Mouse (Mus musculus): ENCODE measurements at regions not wholly inside any gene's neighbourhood (a gene's known extent, or its start where the extent isn't known, plus 50 kb on each side); places are given as distances from the start of the nearest gene placed in this dataset.

DNA sequence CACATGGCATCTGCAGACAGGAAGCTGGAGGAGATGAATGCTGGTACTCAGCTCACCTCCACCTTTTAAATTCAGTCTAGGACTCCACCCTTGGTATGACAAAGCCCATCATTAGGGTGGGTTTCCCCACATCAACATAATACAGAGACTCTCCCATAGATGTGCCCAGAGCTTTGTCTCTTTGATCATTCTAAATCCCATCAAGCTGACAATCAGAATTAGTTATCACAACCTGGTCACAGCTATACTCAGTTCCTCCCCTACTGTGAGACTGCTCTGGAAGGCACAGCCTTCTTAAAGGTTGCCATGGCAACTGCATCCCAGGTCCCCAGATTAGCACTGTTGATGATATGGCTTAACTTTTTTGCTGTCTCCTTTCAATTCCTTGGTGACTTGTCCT lies 184.3 kb upstream of the Tbx3 start:
- DNase-seq (ENCODE audit: low spot score) = no peak

DNA sequence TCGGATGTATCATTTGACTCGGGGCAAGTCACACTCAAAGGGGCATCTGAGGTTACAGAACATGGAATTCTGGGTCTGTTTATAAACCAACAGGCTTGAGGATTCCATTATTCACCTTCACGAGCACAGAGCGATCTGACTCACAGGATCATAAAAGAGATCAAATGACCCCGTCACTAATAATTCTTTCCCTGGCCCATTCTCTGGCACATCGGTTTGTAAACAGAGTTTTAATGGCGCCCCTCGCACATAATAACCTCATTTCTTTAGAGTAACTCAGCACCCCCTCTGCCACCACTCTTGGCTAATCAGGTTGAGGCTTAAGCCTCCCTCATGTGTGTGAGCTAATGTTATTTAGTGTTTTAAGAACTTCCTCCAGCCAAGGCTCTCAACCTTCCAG lies 183.3 kb upstream of the Tbx3 start:
- DNase-seq (ENCODE audit: low spot score) = no peak

DNA sequence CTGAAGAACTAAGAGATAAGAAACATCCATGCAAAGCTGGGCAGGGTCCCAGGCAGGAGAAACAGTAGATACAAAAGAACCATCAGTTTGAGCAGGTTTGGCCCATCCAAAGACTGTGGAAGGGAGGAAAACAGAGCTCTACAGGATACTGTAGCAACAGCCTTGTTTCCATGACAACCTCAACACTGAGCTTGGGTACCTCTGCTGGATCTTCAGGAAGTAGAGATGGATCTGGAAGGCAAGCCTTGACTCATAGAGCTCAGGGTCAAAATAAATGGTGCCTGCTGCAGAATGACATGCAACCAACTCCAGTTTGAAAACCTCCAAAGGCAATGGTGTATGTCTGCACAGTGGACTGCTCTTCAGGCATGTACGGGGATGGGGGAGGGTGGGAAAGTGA lies 173.0 kb upstream of the Tbx3 start:
- no peak for DNase-seq (ENCODE audit: low spot score)

DNA sequence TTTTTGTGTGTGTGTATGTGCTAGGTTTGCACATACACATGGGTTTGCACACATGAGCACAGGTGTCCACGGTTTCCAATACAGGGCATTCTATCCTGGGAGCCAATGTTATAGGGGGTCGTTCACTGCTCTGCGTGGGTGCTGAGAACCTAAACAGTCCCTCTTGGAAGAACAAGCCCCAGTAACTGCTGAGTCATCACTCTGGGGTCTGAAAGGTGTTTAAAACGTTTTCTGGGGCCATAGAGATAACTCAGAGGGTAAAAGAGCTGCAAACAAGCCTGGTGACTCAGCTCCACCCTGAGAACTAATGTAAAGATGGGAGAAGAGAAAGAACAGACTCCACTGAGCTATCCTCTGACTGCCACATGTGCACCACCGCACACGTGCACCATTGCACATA lies 172.0 kb upstream of the Tbx3 start:
- DNase-seq (ENCODE audit: low spot score) = no peak

DNA sequence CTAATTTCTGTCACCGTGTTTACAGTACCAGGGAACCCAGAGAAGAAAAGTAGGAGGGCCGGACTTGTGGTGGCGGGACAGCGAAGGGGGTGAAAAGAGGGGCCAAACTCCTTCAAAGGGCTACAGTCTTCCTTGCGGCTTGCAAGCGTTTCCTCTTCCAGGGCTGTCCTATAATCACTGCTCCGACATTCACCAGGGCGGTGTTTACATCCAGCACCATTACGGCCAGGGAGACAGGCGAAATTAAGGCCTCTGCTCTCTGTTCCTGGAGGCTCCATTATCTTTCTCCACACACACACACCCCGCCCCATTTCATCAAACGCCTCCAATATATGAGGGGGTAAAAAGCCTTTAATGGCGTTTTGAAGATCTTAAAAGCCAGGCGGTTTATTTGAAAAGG lies 162.8 kb upstream of the Tbx3 start:
- no peak for DNase-seq (ENCODE audit: low spot score)

DNA sequence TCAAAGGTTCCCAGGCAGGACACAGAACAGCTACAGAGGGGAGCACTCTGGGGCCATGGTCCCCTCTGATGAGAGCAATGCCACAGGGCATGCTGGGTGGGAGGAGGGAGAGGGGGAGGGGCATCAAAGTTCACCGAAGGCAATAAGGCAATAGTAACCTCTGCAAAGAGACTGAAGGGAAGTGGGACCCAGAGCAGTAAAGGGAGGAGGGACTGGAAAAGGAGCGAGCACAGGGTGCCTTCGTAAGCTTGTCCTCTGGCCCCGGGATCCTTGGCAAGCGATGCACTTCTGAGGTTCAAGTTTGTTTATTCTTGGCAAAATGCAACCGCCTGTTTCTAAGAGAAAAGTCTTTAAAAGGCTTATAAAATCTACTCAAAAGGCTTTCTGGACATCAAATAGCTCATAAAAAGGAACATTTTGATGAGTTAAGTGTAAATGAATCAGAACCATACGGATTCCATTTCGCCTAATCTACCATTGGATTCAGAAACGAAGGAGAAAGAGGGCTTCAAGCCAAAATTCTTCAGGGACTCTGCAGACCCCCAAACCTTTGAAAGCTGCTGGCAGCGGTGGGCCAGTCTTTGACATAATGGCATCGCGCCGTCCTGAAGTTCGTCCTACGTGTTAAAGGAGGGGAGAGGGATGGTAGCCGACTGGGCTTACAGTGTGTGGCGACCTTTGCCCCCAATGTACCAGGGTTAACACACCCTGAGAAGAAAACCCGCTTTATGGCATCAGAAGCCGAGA lies 151.8 kb upstream of the Tbx3 start:
- DNase-seq (ENCODE audit: low spot score) = no peak

DNA sequence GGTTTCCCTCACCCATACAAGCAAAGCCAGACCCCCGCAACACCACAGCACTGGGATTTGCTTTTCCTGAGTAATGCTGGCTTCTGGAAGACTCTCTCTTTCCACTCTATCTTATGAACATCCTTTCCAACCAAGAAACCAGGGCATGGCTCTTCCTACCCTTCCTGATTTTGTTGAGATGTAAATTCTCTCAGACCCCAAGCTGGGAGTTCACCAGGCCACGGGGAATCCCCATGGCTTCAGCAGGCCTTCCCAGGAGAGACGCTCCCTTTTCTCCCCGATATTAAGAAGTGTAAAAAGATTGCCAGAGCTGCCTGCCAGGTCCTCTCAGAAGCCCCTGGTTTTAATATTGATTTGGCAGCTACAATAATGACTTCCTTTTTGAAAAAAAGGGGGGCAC lies 146.3 kb upstream of the Tbx3 start:
- no peak for DNase-seq (ENCODE audit: low spot score)

DNA sequence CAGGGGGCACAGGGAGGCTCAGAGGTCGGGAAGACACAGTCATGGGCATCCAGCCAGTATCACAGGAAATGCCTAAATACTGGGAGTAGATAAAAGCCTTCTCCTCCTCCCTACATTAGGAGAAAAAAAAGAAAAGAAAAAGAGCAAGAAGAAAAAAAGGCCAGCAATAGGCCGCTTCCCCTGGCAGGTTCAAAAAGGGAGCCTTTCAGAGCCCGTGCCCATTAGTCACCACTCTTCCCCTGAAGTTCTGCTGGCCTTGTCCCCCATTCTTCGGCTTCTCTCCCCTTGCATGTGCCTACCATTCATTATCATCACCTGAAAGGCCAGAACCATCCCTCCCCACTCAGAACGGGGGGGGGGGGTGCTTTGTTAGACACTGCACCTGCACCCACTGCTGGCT lies 144.5 kb upstream of the Tbx3 start:
- DNase-seq (ENCODE audit: low spot score) = no peak

DNA sequence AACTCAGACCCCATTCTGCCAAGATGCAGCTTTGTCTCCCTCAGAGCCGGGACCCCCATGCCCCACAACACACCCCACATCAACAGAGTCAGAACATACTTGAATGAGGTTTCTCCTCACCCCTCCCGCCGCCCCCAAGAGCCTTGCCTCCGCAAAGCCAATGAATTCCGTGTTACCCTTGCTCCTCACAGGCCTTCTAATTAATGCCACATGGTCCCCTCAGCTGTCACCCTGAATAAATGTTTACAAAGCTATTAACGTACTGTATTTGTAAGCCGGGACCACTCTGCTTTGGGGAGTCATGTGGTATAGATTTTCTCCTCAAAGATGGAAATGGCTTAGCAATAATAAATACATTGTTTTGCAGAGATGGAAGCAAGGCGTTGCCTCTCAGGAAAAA lies 140.5 kb upstream of the Tbx3 start:
- no peak for DNase-seq (ENCODE audit: low spot score)

DNA sequence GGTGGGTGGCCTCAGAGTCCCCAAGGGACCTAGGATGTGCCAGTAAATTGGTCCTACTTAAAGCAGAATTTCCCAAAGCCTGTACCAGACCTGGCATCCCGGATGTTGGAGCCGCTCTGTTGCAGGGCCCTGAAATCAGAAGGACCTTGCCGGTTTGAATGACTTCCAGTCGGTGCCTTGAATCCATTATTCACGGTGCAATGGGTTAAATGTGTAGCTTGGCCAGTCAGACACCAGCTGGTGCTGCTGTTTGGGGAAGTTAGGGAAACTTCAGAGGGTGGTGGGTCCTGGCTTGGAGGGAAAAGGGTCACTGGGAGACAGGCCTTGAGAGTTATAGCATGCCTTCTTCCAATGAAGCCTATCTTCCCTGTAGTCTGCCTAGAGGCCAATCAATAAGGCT lies 135.5 kb upstream of the Tbx3 start:
- no peak for DNase-seq (ENCODE audit: low spot score)

DNA sequence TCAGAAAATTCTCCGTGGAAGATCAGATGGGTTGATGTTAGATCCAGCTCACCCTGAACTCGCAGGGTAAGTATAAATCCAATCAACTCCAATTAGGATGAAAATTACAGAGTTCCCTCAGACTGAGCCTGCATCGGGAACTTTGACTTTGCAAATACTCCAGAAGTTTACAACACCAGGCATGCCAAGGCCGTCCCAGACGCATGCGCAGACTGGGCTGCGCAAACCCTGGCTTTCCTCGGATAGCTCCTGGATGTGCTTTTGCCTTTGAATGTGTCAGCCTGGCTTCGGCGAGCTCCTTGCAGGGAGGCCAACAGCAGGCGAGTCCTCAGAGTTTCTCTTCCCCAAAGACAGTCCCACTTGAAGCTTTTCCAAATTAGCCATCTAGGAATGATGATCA lies 127.6 kb upstream of the Tbx3 start:
- DNase-seq (ENCODE audit: low spot score) = no peak

DNA sequence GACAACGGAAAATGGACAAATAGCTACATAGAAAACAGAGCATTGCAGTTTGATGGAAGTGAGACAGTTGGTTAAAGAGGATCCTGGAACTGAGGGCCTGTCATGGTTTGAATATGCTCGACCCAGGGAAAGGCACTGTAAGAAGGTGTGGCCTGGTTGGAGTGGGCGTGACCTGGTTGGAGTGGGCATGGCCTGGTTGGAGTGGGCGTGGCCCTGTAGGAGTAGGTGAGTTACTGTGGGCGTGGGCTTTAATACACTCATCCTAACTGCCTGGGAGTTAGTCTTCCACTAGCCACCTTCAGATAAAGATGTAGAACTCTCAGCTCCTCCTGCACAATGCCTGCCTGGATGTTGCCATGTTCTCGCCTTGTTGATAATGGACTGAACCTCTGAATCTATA lies 126.8 kb upstream of the Tbx3 start:
- no peak for DNase-seq (ENCODE audit: low spot score)

DNA sequence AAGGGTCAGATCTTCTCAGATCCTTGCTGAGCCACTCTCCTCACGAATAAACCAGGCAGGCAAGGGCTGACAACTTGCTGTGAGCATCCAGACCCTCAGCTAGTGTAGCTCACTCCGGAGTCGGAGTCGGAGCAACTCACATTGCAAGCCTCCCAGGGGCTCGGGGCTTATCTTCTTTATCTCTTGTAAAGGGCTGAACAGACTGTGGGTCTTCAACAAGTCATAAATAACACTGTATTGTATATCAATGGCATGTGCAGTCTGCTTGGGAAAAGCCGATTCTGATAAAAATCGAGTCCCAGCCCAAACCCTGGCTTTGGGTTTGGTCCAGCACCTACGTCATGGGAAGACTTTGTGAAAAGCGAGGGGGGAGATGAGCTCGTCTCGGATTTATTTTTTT lies 125.8 kb upstream of the Tbx3 start:
- no peak for DNase-seq (ENCODE audit: low spot score)

DNA sequence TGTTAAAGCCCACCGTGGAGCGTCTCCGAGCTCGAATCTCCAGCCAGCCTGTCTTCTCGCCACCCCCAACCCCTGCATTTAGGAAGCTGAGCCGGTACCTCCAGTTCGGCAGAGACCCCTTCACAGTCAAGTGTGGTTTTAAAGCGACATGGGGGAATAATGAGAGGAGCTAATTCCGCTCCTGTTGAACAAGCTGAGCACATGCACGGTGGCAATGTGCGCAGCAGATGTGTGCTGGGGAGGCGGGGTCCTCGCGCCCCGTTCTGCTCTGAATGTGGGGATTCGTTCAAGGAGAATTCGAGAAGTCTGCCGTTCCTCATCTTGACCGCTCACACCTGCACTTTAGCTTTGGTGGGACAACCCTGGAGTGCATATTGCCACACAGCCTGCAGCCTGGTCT lies 123.4 kb upstream of the Tbx3 start:
- no peak for DNase-seq (ENCODE audit: low spot score)

DNA sequence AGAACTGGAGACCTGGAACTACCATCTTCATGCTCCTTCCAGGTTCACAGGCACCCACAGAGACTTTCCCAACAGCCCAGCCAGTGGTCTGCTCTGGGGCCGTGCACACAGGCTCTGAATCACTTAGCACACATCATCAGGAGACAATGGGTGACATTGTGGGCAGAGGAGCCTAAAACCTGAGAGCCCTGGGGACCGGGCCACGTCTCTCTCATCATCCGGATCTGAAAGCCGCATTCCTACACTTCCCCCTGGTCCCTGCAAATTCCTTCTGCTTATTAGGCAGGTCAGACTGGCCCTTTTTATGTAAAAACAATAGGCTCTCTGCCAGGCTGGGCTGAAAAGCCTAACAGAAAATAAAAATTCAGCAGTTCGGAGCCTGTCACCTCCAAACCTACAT lies 119.6 kb upstream of the Tbx3 start:
- no peak for DNase-seq (ENCODE audit: low spot score)

DNA sequence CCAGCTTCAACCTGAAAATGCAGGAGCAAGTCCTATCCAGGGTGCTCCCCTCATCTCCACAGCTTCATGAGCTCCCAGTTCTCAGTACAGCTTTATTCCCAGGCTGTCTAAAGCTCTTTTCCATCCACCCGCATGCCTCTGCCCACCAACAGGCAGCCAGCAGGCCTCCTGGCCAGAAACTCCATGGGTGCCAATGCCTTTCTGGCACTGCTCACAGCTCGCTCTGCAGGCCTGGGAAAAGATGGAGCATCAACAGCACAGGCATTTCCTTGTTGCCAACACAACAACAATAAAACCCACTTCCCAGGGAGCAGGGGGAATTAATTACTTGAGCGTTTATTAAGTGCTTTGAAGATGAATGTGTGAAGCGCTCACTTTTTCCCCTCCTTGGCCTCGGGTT lies 117.0 kb upstream of the Tbx3 start:
- DNase-seq (ENCODE audit: low spot score) = peak; percentile 28

DNA sequence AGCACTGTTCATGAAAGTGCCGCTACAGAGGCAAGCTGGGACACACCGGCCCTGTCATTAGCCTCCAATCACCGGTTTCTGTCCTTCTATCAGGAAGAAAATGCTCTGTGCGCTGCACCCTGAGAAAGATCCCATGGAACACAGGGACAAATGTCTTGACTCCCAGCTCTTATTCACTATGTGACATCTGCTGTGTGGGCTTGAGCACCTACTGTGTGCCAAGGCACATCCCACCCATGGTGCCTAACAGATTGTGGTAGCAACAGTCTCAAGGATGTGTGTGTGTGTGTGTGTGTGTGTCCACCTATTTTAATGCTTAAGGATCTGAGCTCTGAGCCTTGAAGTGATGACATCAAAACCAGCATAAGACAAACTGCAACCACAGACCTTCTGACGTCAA lies 113.4 kb upstream of the Tbx3 start:
- DNase-seq (ENCODE audit: low spot score) = no peak

DNA sequence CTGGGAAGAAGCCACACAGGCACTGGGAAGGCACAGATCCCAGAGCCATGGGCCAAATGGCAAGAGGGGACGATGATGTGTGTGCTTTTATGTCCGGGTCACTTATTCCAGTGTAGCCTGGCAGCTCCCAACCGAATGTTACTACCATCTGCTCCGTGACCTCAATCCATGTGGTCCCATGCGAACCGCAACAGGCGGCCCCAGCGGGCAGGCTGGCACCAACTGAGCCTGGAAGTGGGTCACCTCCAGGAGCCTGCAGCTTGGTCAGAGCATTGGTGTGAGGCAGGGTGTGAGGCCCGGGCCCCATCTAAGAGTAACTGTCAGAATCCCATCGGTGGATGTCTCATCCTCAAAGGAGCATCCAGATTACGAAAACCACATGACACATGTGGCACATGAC lies 110.8 kb upstream of the Tbx3 start:
- DNase-seq (ENCODE audit: low spot score) = no peak

DNA sequence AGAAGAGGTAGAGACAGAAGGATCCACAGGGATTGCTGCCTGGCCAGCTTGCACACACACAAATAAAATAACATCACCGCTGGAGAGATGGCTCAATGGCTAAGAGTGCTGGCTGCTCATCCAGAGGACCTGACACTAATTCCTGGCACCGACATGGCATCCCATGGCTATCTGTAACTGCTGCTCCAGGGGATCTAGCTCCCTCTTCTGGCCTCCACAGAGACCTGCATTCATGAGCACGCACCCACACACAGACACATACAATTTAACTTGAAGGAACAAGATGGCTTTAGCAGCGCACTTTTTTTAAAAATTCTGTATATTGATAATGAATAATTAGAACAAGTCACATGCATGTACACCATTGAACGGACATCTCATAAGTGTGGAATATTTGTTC lies 110.1 kb upstream of the Tbx3 start:
- no peak for DNase-seq (ENCODE audit: low spot score)

DNA sequence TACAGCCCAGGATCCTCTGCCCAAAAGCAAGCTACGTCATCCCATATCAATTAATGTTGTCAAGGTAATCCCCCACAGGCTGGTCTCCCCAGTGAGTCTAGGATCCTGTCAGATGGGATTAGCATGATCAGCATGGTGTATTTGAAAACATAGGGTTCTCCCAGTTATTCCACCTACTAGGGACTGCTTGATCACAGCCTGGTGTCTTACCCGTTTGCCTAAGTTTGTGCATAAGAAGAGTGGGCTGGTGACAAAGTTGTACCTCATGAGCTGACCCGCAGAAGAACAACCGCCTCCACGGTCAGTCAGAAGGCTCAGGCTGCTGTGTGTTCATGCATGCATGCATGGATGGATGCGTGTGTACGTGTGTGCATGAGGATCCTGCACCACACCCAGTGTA lies 108.9 kb upstream of the Tbx3 start:
- DNase-seq (ENCODE audit: low spot score) = no peak

DNA sequence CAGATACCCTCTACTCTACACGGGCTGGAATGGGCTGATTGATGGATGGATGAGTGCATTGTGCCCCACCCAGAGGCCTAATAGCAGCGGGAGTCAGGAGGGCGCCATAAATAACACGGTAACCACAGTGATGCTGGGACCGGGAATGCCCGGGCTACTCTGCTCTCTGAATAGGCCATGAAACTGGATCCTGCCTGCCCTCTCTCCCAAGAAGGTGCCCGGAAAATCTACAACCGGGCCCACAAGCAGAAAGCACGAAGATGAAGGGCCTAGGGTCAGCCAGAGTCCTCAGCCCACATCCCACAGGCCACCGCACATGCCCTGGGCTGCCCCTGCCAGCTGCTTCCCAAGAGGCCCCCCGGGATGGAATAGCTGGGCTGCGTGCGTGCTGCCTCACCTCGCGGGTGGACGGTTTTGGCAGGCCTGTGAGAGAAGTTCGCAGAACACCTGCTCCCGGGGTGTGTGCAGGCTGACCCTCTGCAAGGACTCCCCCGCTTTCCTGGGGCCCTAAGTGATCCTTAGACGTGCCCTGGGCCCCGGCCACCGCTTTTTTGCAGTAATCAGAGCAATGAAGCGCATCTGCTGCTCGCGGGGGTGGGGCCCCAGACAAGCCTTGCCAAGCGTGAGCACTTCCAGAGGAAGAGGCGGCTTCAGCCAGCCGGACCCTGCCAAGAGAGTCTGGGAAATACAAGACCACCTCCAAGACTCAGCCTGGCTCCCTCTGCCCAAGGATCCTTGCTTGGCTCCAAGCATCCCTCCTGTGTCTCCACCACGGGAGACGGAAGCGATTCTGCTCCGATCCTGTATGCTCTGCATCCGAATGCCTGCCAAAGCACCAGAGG lies 106.7 kb upstream of the Tbx3 start:
- DNase-seq (ENCODE audit: low spot score) = no peak

DNA sequence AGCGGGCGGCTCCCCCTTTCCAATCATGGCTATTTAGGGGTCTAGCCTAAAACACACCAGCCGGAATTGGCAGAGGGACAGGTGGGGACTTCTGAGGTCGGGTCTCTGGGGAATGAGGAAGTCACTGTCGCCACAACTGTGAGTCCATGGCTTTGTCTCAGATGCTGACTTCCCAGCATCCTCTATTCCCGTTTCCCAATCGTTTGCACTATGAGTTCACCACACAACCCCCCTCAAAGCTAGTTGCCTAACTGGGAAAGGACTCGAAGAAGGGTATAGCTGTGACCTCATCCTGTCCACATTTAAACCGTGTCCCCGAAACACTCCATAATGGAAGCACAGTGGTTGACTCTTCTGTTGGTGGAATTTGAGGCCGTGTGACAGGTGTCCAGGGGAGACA lies 102.8 kb upstream of the Tbx3 start:
- no peak for DNase-seq (ENCODE audit: low spot score)

DNA sequence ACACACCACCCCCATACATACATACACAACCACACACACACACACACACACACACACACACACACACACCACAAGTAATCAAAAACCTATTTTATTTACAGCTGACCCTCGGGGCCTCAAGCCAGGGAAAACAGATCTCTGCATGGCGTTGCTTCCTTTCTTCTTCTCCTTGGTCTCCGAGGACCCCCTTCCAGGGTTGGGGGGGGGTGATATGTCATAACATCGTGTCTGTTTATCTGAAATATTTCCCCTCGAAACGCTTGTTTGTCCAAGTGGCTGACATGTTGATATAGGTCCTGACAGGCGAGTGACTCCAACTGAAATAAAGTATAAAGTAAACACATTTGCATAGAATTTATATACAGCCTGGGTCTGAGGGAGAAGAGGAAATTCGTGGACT lies 100.4 kb upstream of the Tbx3 start:
- no peak for DNase-seq (ENCODE audit: low spot score)

DNA sequence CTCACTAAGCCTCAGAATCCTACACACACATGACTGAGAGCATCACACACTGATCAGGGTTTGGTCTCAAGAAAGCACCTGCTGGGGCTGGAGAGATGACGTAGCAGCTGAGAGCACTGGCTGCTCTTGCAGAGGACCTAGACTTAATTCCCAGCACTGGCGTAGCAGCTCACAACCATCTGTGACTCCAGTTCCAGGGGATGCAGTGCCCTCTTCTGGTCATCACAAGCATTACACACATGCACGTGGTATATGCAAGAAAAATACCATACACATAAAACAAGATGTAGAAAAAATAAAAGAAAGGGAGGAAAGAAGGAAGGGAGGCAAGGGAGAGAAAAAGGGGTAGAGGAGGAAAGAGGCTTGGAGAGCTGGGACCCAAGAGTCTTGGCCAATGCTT lies 98.8 kb upstream of the Tbx3 start:
- DNase-seq (ENCODE audit: low spot score) = no peak
